Mouse (Mus musculus) v-Abl transformed pro-B cells (cell line): ENCODE results near the gene Tenm4.

ENCODE experiments used
- in situ Hi-C, 2 experiments: fragments of 400-800 bp; cut with MboI; formaldehyde crosslinking; loops; one replicate each; pipeline ENCODE4 v1.15.1; 2025; ENCODE audit not compliant: unreplicated experiment in 2 of 2

Tenm4 gene

GRCm38 (mm10) chr7:96706531-96706930, 535.5 kb downstream of the Tenm4 start:
- in situ Hi-C loops = no loop called here

GRCm38 (mm10) chr7:96707112-96707511, 536.1 kb downstream of the Tenm4 start:
- in situ Hi-C loops = no loop called here

- in situ Hi-C loops = no loop called here
Measured at GRCm38 (mm10) chr7:96708071-96708470, 537.0 kb downstream of the Tenm4 start.

GRCm38 (mm10) chr7:96708561-96708960, 537.5 kb downstream of the Tenm4 start:
- in situ Hi-C loops = no loop called here

- in situ Hi-C loops = no loop called here
Measured at GRCm38 (mm10) chr7:96708968-96709367, 537.9 kb downstream of the Tenm4 start.

GRCm38 (mm10) chr7:96709891-96710290, 538.8 kb downstream of the Tenm4 start:
- in situ Hi-C loops = no loop called here

GRCm38 (mm10) chr7:96710658-96711071, 539.6 kb downstream of the Tenm4 start:
- in situ Hi-C loops = no loop called here

GRCm38 (mm10) chr7:96712876-96713275, 541.8 kb downstream of the Tenm4 start:
- in situ Hi-C loops = no loop called here

- in situ Hi-C loops = no loop called here
Measured at GRCm38 (mm10) chr7:96716911-96717310, 545.9 kb downstream of the Tenm4 start.

GRCm38 (mm10) chr7:96718201-96719155, 547.4 kb downstream of the Tenm4 start:
- in situ Hi-C loops = no loop called here

- in situ Hi-C loops = no loop called here
Measured at GRCm38 (mm10) chr7:96719926-96720325, 548.9 kb downstream of the Tenm4 start.

- in situ Hi-C loops = no loop called here
Measured at GRCm38 (mm10) chr7:96720465-96720864, 549.4 kb downstream of the Tenm4 start.

GRCm38 (mm10) chr7:96722796-96723195, 551.8 kb downstream of the Tenm4 start:
- in situ Hi-C loops = no loop called here

GRCm38 (mm10) chr7:96725603-96726002, 554.6 kb downstream of the Tenm4 start:
- in situ Hi-C loops = no loop called here

GRCm38 (mm10) chr7:96730360-96730759, 559.3 kb downstream of the Tenm4 start:
- in situ Hi-C loops = no loop called here

GRCm38 (mm10) chr7:96731947-96732346, 560.9 kb downstream of the Tenm4 start:
- in situ Hi-C loops = no loop called here

GRCm38 (mm10) chr7:96734315-96735058, 563.4 kb downstream of the Tenm4 start:
- in situ Hi-C loops = no loop called here

- in situ Hi-C loops = no loop called here
Measured at GRCm38 (mm10) chr7:96740631-96741030, 569.6 kb downstream of the Tenm4 start.

GRCm38 (mm10) chr7:96742221-96742620, 571.2 kb downstream of the Tenm4 start:
- in situ Hi-C loops = no loop called here

- in situ Hi-C loops = no loop called here
Measured at GRCm38 (mm10) chr7:96745956-96746355, 574.9 kb downstream of the Tenm4 start.

- in situ Hi-C loops = no loop called here
Measured at GRCm38 (mm10) chr7:96746706-96747105, 575.7 kb downstream of the Tenm4 start.
